Mouse (Mus musculus) frontal cortex, postnatal 25 days (tissue): ENCODE data around the gene Vmn1r116.
"Not testable (repeated sequence)": the region's sequence is repeated elsewhere in the genome, so short reads cannot be mapped to it uniquely, and the experiment has no call there.

Experiments
- DNase-seq, 2 experiments: peaks; one replicate each; pipeline ENCODE4 v3.0.0; 2022; ENCODE audit warnings: low spot score in 2 of 2

Gene Vmn1r116

GRCm38 (mm10) chr7:20871956-20872355 lies at the start of gene Vmn1r116:
Vmn1r116 (plus strand) TSS chr7:20872256.
- DNase-seq = not testable (repeated sequence)

GRCm38 (mm10) chr7:20844885-20845284 lies 27.2 kb upstream of the Vmn1r116 start, which contains the start of gene Vmn1r115:
Vmn1r115 (minus strand) TSS chr7:20844985.
- not testable (repeated sequence) for DNase-seq

DNA sequence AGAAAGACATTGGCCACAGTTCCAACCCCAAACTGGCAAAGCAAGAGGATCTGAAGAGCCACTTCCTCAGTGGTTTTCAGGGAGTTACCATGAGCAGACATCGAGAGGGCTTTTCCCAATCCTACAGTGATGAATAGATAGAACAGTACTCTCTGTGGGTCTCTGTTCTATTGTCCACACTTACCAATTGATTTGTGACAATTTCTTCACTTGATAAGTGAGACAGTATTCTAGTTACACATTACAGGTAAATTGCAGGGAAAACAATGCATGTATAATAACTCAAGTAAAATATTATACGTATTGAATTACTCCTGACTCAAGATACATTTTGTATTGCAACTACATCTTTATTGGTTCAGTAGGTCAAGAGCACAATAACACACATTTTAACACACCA lies 12.0 kb downstream of the Vmn1r116 start, which contains the start of gene Vmn1r117:
Gene Vmn1r117 (minus strand): TSS at position 101 of the 400 bp plus-strand sequence.
- not testable (repeated sequence) for DNase-seq

DNA sequence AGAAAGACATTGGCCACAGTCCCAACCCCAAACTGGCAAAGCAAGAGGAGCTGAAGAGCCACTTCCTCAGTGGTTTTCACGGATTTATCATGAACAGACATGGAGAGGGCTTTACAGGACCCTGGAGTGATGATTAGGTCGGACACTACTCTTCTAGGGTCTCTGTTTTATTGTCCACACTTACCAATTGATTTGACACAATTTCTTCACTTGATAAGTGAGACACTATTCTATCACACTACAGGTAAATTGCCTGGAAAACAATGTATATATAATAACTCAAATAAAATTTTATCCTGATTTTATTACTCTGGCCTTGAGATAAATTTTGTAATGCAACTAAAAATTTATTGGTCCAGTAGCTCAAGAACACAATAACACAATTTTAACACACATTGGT lies 40.2 kb downstream of the Vmn1r116 start, which contains the start of gene Vmn1r118:
Gene Vmn1r118 (minus strand): TSS at position 101 of the 400 bp plus-strand sequence.
- DNase-seq = not testable (repeated sequence)
